Mouse (Mus musculus) urinary bladder, postnatal 14 days (tissue): ENCODE data around the gene Tcf7l2.

Experiments
- DNase-seq: peaks from one replicate; pipeline ENCODE4 v3.0.0; 2021; ENCODE audit warnings: low spot score

The Tcf7l2 gene

DNA sequence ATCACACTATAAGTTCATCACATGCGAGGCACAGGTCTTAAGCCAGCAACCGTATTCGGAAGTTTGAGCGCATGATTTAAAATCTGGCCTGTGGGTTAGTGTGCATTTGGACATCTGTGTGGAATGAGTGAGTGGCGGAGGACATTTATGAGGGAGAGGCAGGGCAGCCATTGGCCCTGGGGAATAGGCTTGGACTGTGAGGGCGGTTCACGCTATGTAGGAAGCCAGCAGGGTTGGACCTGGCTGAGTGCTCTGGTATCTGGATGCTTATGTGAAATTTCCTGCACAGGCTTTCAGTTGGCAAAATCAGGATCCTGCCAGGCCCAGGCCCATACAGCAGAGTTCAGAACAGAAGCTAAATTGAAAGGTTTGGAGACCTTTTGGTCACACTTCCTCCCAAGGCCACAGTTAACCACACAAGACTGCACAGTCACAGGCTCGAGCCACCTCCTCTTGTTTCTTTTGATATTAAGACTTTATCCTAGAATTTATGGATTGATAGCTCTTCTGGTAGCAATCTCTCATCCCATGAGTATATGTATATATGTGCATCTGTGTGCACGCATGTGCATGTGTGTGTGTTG lies 89.4 kb downstream of the Tcf7l2 start:
- DNase-seq: no peak

GRCm38 (mm10) chr19:55832122-55832521 lies 90.5 kb downstream of the Tcf7l2 start:
- no peak for DNase-seq

DNA sequence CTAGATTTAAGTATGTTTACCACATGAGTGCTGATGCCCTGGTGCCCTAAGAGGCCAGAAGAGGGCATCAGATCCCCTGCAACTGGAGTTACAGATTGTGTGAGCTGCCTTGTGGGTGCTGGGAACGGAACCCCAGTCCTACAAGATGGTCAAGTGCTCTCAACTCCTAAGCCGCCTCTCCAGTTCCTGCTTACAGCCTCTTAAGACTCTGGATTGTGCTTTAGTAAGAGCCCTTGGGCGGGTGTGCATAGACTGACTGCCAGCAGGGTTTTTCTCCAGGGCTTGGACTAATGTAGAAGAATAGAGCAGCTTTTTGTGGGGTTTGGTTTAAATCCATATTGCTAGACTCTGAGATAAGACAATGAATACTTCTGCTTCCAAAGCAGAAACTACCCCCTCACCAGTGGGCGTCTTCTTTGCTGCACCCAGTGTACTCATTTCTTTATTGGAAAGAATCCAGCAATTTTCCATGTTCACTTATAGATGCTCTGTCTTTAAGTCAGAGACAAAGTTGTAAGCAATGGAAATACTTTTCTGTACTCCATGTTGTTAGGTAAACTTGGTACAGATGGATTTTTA lies 92.3 kb downstream of the Tcf7l2 start:
- DNase-seq: no peak

DNA sequence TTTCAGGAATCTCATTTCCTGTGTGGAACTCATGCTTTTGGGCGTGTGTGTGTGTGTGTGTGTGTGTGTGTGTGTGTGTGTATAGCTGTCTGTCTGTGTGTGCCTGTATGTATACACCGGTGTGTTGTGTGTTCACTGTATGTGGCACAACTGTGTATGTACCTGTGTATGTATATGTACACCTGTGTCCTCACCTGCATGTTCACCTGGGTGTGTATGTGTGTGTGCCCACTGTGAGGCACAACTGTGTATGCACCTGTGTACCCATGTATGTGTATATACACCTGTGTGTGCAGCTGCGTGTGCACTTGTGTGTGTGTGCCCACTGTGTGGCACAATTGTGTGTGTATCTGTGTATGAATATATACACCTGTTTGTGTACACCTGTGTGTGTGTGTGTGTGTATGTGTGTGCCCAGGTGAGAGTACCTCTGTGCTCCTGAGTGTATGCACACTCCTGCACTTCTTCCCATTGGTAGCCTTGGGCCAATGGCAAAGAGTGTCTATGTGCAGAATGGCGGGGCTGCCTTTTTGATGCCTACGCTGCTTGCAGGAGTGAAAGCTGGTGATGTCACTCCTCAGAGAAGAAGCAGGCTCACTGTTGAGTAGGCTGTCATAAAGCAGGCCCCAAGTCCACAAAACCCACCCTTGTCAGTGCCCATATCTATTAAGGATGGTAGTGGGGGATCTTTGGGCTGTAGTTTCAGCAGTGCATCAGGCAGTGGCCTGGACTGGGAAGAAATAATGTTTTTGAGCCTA lies 95.5 kb downstream of the Tcf7l2 start:
- no peak for DNase-seq

- DNase-seq: peak; percentile 29
Measured at GRCm38 (mm10) chr19:55837924-55838323, 96.3 kb downstream of the Tcf7l2 start.

GRCm38 (mm10) chr19:55838389-55839035 lies 96.9 kb downstream of the Tcf7l2 start:
- no peak for DNase-seq

DNA sequence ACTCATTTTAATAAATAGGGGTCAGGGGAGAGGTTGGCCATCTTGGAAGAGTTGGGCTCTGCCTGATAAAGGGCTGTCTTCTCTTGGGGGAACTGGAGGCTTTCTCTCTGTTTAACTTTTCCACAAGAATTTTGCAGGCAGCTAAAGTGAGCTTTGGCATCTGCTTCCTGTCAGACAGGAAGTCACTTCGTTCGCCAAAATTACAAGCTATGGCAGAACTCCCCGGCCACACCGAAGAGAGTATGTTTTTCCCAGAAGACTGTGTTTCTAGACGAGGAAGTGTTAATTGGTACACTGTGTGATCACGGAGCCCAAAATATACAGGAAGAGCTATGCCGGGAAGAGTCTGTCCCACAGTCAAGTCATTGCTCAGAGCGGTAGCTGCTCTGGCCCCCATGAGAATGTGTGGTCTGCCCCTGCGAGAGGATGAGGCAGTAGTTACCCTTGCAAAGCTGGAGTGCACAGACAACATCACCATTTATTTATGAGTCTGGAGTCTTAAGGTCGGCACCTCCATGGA lies 97.5 kb downstream of the Tcf7l2 start:
- DNase-seq: no peak

DNA sequence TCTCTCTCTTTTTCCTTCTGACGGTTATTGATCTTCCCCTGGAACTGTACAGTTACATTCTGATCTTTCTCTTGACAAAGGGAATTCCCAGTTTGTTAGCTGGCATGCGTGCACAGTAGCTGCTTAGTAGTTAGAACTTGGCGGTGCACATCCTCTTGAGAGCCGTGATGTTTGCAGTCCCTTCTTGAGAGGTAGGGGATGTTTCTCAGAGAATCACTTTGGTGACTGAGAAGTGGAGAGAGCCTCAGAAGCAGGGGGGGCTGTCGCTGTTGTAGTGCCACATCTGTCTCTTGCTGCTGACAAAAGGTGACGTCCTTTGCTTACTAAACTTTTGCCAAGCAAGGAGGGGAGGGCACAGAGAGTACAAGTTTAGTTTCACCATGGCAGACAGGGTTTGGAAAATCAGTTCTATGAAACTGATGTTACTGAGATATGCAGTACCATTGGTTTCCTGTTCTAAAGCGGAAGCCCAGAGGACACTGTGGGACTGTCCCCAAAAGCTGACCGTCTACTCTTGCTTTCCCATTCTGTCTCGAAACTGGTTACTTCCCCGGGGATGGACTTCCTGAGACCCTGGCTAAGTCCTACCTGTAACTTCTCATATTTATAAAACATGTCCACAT lies 99.0 kb downstream of the Tcf7l2 start:
- no peak for DNase-seq

DNA sequence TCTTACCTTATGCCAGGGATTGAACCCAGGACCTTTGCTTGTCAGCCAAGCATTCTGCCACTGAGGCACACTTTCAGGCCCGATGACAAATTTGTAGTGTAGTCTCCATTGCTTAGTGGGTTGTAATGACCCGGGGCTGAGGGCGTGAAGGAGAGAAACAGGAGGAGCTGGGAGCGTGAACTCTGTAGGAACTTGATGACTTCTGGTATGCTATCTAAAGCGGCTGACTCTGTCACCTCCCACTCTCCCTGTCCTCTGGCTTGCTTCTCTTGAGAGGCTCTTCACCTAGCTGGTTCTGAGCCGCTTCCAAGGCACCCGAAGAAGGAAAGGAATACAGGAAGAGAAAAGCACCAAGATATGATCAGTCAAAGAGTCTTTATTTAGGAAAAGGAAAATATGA lies 100.4 kb downstream of the Tcf7l2 start:
- no peak for DNase-seq

GRCm38 (mm10) chr19:55843111-55843887 lies 101.7 kb downstream of the Tcf7l2 start:
- DNase-seq: no peak

DNA sequence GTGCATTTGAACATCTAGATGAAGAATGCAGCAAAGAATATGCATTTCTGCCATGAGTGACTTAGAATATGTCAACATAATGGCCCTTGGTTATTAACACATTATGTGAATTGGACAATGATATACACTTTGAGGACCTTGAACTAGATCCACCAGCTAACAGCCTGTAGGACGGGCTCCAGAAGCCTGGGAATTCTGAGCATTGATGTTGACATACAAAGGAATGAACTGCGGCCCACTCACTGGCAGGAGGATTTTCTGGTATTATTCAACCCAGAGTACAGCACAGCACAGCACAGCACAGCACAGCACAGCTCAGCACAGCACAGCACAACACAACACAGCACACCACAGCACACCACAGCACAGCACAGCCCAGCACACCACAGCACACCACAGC lies 104.1 kb downstream of the Tcf7l2 start:
- no peak for DNase-seq

GRCm38 (mm10) chr19:55846256-55846655 lies 104.6 kb downstream of the Tcf7l2 start:
- DNase-seq: no peak

- no peak for DNase-seq
Measured at GRCm38 (mm10) chr19:55847043-55847442, 105.4 kb downstream of the Tcf7l2 start.

- DNase-seq: no peak
Measured at GRCm38 (mm10) chr19:55850402-55851078, 108.9 kb downstream of the Tcf7l2 start.

DNA sequence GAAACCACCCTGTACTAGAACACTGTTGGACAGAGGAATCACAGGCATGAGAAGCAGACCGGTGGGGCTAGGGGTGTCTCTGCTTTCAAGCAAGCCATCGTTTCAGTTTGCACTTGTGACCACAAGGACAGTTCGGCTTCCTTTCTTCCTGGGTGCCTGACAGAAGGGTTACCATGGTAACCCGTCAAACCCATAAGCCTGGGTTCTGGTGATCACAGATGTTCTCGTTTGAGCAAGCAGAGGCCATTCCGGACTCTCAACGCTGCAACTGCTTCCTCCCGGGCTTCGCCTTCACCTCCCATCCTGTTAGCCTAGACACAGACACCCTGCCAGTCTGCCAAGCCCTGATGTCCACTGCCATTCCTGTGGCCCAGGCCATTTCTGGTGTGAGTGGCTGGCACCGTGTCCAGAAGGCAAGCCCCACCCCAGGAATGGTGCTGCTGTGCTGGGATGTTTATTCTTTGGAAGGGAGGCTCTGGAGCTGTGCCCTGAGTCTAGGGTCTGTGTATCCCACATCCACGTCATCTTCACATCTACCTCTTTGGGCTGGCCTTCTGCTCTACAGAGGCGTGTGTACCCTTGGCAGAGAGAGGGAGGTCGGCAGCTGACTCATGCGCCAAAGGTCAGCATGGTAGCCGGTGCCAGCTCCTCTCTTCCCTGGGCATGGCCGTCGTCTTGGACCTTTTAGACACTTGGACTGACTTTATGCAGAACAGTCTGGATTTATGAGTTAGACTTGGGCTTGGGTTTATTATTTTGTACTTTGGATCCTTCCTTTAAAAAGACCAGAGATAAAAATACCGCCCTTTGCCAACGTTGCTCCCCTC lies 110.1 kb downstream of the Tcf7l2 start:
- DNase-seq: no peak

DNA sequence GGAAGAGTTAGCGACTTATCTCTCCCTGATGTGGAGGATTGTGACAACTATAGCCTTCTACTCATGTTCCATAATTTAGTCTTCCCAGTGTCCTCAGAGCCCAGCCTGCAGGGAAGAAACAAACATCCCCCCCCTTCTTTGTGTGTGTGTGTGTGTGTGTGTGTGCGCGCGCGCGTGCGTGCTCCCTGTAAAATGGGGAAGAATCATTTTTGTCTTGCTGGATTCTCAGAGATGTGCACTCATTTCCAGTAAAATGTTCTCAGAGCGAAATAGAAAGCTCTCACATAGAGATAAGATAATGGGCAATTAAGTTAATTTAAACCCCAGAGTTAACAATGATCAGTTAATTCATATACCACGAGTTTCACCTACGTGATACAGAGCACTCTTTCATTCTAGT lies 112.8 kb downstream of the Tcf7l2 start:
- no peak for DNase-seq

GRCm38 (mm10) chr19:55855571-55855970 lies 114.0 kb downstream of the Tcf7l2 start:
- no peak for DNase-seq

GRCm38 (mm10) chr19:55857328-55857727 lies 115.7 kb downstream of the Tcf7l2 start:
- DNase-seq: no peak

- no peak for DNase-seq
Measured at GRCm38 (mm10) chr19:55860009-55860743, 118.6 kb downstream of the Tcf7l2 start.
